Mouse (Mus musculus): ENCODE measurements around the gene 4930402H24Rik.

- TF ChIP-seq CTCF (IDR thresholded peaks at IDR 0.05; ENCODE audit: control insufficient read depth, insufficient read depth, insufficient replicate concordance, low read depth, low read length) (no peak), POLR2A (IDR thresholded peaks at IDR 0.05; ENCODE audit: control insufficient read depth, low read depth, low read length) (no peak)
Observed at GRCm38 (mm10) chr2:130706602-130707001, 199.6 kb downstream of the 4930402H24Rik start.
